Mouse (Mus musculus): ENCODE results near the gene Zfp827.

The Zfp827 gene

GRCm38 (mm10) chr8:79065924-79066323, 37.7 kb downstream of the Zfp827 start:
- no peak for DNase-seq (ENCODE audit: low spot score in 2 of 2)

- DNase-seq (ENCODE audit: low spot score in 2 of 2), result no peak
Measured at GRCm38 (mm10) chr8:79067812-79068630, 39.8 kb downstream of the Zfp827 start.

- no peak for DNase-seq (ENCODE audit: low spot score in 2 of 2)
Measured at GRCm38 (mm10) chr8:79073311-79073710, 45.1 kb downstream of the Zfp827 start.

GRCm38 (mm10) chr8:79074986-79075385, 46.7 kb downstream of the Zfp827 start:
- peak in 1 of 2 experiments; percentile 36 for DNase-seq (ENCODE audit: low spot score in 2 of 2)

GRCm38 (mm10) chr8:79077256-79077655, 49.0 kb downstream of the Zfp827 start:
- no peak for DNase-seq (ENCODE audit: low spot score in 2 of 2)

- DNase-seq (ENCODE audit: low spot score in 2 of 2), result no peak
Measured at GRCm38 (mm10) chr8:79078556-79079195, 50.4 kb downstream of the Zfp827 start.

GRCm38 (mm10) chr8:79079196-79079561, 50.9 kb downstream of the Zfp827 start:
- DNase-seq (ENCODE audit: low spot score in 2 of 2), result no peak

GRCm38 (mm10) chr8:79080096-79080739, 52.0 kb downstream of the Zfp827 start:
- no peak for DNase-seq (ENCODE audit: low spot score in 2 of 2)

- DNase-seq (ENCODE audit: low spot score in 2 of 2), result no peak
Measured at GRCm38 (mm10) chr8:79081333-79081732, 53.1 kb downstream of the Zfp827 start.

- DNase-seq (ENCODE audit: low spot score in 2 of 2), result no peak
Measured at GRCm38 (mm10) chr8:79081955-79082354, 53.7 kb downstream of the Zfp827 start.

GRCm38 (mm10) chr8:79083461-79084358, 55.5 kb downstream of the Zfp827 start:
- no peak for DNase-seq (ENCODE audit: low spot score in 2 of 2)

- no peak for DNase-seq (ENCODE audit: low spot score in 2 of 2)
Measured at GRCm38 (mm10) chr8:79084359-79084820, 56.2 kb downstream of the Zfp827 start.

- DNase-seq (ENCODE audit: low spot score in 2 of 2), result no peak
Measured at GRCm38 (mm10) chr8:79094422-79094821, 66.2 kb downstream of the Zfp827 start.

GRCm38 (mm10) chr8:79095162-79095561, 66.9 kb downstream of the Zfp827 start:
- DNase-seq (ENCODE audit: low spot score in 2 of 2), result no peak

- DNase-seq (ENCODE audit: low spot score in 2 of 2), result no peak
Measured at GRCm38 (mm10) chr8:79096970-79097369, 68.7 kb downstream of the Zfp827 start.

- no peak for DNase-seq (ENCODE audit: low spot score in 2 of 2)
Measured at GRCm38 (mm10) chr8:79102707-79103106, 74.5 kb downstream of the Zfp827 start.

- no peak for DNase-seq (ENCODE audit: low spot score in 2 of 2)
Measured at GRCm38 (mm10) chr8:79103185-79103878, 75.1 kb downstream of the Zfp827 start.

GRCm38 (mm10) chr8:79103923-79104580, 75.8 kb downstream of the Zfp827 start:
- DNase-seq (ENCODE audit: low spot score in 2 of 2), result no peak

GRCm38 (mm10) chr8:79104634-79105033, 76.4 kb downstream of the Zfp827 start:
- no peak for DNase-seq (ENCODE audit: low spot score in 2 of 2)

- no peak for DNase-seq (ENCODE audit: low spot score in 2 of 2)
Measured at GRCm38 (mm10) chr8:79105186-79105585, 76.9 kb downstream of the Zfp827 start.

Data from urinary bladder, postnatal 36 days (tissue).